In genomic region chr2:80851056-80851455, GRCm38 (mm10) we compare ENCODE assay signal across 13 mouse cellular contexts.
DNase-seq lines count a peak whose midpoint lies in the region; ATAC-seq lines count a peak whose summit lies in the region.
"Had no signal": no experiment of that assay in that cellular context is flagged by ENCODE, and none has a peak within 500 bp of the region (broad histone marks: within the 10 kb centered on the region; RNA-seq: fewer than 3 reads in every experiment).

No protein-coding gene starts in this region.

- ATAC-seq in hindbrain, embryonic 13.5 days (ENCODE audit: low FRiP score), result no peak
- ATAC-seq: liver, embryonic 12.5 days had no signal

- DNase-seq in hindbrain, embryonic 10.5 days (ENCODE audit: low spot score), result peak; percentile 8
- peak; percentile 47 to 59 for DNase-seq in right cerebral cortex, postnatal 10 days (ENCODE audit: low spot score in 2 of 2)
- no peak for DNase-seq in right cerebral cortex, postnatal 4 days
- peak; percentile 13 to 17 for DNase-seq in layer of hippocampus, postnatal 14 days (ENCODE audit: low spot score in 2 of 2)
- DNase-seq in spleen, postnatal 36 days (ENCODE audit: low spot score in 2 of 2), result no peak
- no peak for DNase-seq in testis, postnatal 14 days (ENCODE audit: low spot score)
- DNase-seq: adrenal gland, postnatal 10 days; cerebellum, adult 11-12 months; kidney, postnatal 25 days; lung, postnatal 4 days had no signal

- H3K4me2 ChIP-seq in hindbrain, embryonic 13.5 days, result no peak overlapping the region
- H3K4me2 ChIP-seq: liver, embryonic 12.5 days had no signal

- no peak overlapping the region for H3K9ac ChIP-seq in hindbrain, embryonic 13.5 days
- H3K9ac ChIP-seq: liver, embryonic 12.5 days had no signal

- H3K4me1 ChIP-seq in hindbrain, embryonic 10.5 days (replicated peaks), result peaks cover 3% of the 10 kb centered on the region; the same call in 1 of the 2 replicates
- H3K4me1 ChIP-seq in hindbrain, embryonic 13.5 days (replicated peaks), result no peaks in the 10 kb centered on the region
- H3K4me1 ChIP-seq: liver, embryonic 12.5 days had no signal

- no peak overlapping the region for H3K27ac ChIP-seq in hindbrain, embryonic 10.5 days
- no peak overlapping the region for H3K27ac ChIP-seq in hindbrain, embryonic 13.5 days
- H3K27ac ChIP-seq: heart, embryonic 10.5 days; liver, embryonic 12.5 days had no signal

- no peaks in the 10 kb centered on the region for H3K9me3 ChIP-seq in hindbrain, embryonic 10.5 days
- no peaks in the 10 kb centered on the region for H3K9me3 ChIP-seq in hindbrain, embryonic 13.5 days
- H3K9me3 ChIP-seq: heart, embryonic 10.5 days; liver, embryonic 12.5 days had no signal

- 37% methylated on average over 1 of the region's 1 CpGs for WGBS in hindbrain, embryonic 10.5 days
- WGBS in hindbrain, embryonic 13.5 days, result 33% methylated on average over 1 of the region's 1 CpGs

- no peaks in the 10 kb centered on the region for H3K36me3 ChIP-seq in hindbrain, embryonic 10.5 days
- H3K36me3 ChIP-seq in hindbrain, embryonic 13.5 days, result no peaks in the 10 kb centered on the region
- H3K36me3 ChIP-seq: heart, embryonic 10.5 days; liver, embryonic 12.5 days had no signal

- no peak overlapping the region for H3K4me3 ChIP-seq in hindbrain, embryonic 10.5 days
- H3K4me3 ChIP-seq in hindbrain, embryonic 13.5 days, result no peak overlapping the region
- H3K4me3 ChIP-seq: heart, embryonic 10.5 days; liver, embryonic 12.5 days had no signal

- H3K27me3 ChIP-seq in hindbrain, embryonic 10.5 days (ENCODE audit: insufficient read depth, poor library complexity, severe bottlenecking), result no peaks in the 10 kb centered on the region
- H3K27me3 ChIP-seq in hindbrain, embryonic 13.5 days, result no peaks in the 10 kb centered on the region
- H3K27me3 ChIP-seq: liver, embryonic 12.5 days had no signal

Comparison
In these comparisons a context has a peak if more than half of its experiments do, and no peak if none do; other contexts are left out.
1. DNase-seq: peak in hindbrain, embryonic 10.5 days (single experiment), right cerebral cortex, postnatal 10 days (2 of 2) and layer of hippocampus, postnatal 14 days (2 of 2); none in right cerebral cortex, postnatal 4 days (single experiment), spleen, postnatal 36 days (0 of 2) and testis, postnatal 14 days (single experiment).